Mouse (Mus musculus): ENCODE measurements around the gene Arhgap29. TPM values are rescaled to one million over a fixed set of nuclear protein-coding genes. Genes with fewer than 3 reads are reported as not detected.

Arhgap29 gene
- polyA plus RNA-seq, 1 experiment: 6.2 TPM

GRCm38 (mm10) chr3:121967681-121968476 lies 15.5 kb downstream of the Arhgap29 start:
- Histone ChIP-seq H3K36me3 (ENCODE audit: control insufficient read depth, insufficient read depth, low read length) (no peaks in the 10 kb centered on the region), H3K4me3 (ENCODE audit: extremely low read depth, insufficient read depth, insufficient read length) (peak overlapping the region; percentile 65), H3K4me1 (ENCODE audit: control insufficient read depth, insufficient read depth, insufficient read length) (no peaks in the 10 kb centered on the region), H3K27me3 (ENCODE audit: control insufficient read depth, insufficient read depth, low read length) (no peaks in the 10 kb centered on the region; the same call in 1 of the 2 replicates), H3K27ac (ENCODE audit: insufficient read depth, low read length) (no peak overlapping the region)
- peak; percentile 40 to 66 for DNase-seq (ENCODE audit: low read depth in 1 of 2, low spot score in 2 of 2)
- TF ChIP-seq POLR2A (IDR thresholded peaks at IDR 0.05; ENCODE audit: low read depth, low read length) (peak; percentile 30; the same call in 1 of the 2 replicates), CTCF (IDR thresholded peaks at IDR 0.05; ENCODE audit: extremely low read depth, insufficient read depth, insufficient read length, insufficient replicate concordance) (no peak)
- WGBS: 6% methylated on average over 33 of the region's 33 CpGs

GRCm38 (mm10) chr3:121968621-121969020 lies 16.3 kb downstream of the Arhgap29 start:
- 72% methylated on average over 8 of the region's 8 CpGs for WGBS
- no peaks in the 10 kb centered on the region; the same call in 1 of the 2 replicates for H3K27me3 ChIP-seq (ENCODE audit: control insufficient read depth, insufficient read depth, low read length)
- no peak for DNase-seq (ENCODE audit: low read depth in 1 of 2, low spot score in 2 of 2)
- no peaks in the 10 kb centered on the region for H3K4me1 ChIP-seq (ENCODE audit: control insufficient read depth, insufficient read depth, insufficient read length)
- TF ChIP-seq POLR2A (IDR thresholded peaks at IDR 0.05; ENCODE audit: low read depth, low read length): no peak
- no peak for TF ChIP-seq CTCF (IDR thresholded peaks at IDR 0.05; ENCODE audit: extremely low read depth, insufficient read depth, insufficient read length, insufficient replicate concordance)
- H3K4me3 ChIP-seq (ENCODE audit: extremely low read depth, insufficient read depth, insufficient read length): no peak overlapping the region
- no peaks in the 10 kb centered on the region for H3K36me3 ChIP-seq (ENCODE audit: control insufficient read depth, insufficient read depth, low read length)
- H3K27ac ChIP-seq (ENCODE audit: insufficient read depth, low read length): peak overlapping the region; percentile 13; the same call in 1 of the 2 replicates

GRCm38 (mm10) chr3:121969451-121969850 lies 17.1 kb downstream of the Arhgap29 start:
- DNase-seq (ENCODE audit: low read depth in 1 of 2, low spot score in 2 of 2): no peak
- no peak overlapping the region for H3K27ac ChIP-seq (ENCODE audit: insufficient read depth, low read length)
- WGBS: 86% methylated on average over 1 of the region's 1 CpGs
- no peaks in the 10 kb centered on the region; the same call in 1 of the 2 replicates for H3K27me3 ChIP-seq (ENCODE audit: control insufficient read depth, insufficient read depth, low read length)
- no peaks in the 10 kb centered on the region for H3K36me3 ChIP-seq (ENCODE audit: control insufficient read depth, insufficient read depth, low read length)
- H3K4me3 ChIP-seq (ENCODE audit: extremely low read depth, insufficient read depth, insufficient read length): no peak overlapping the region
- no peak for TF ChIP-seq CTCF (IDR thresholded peaks at IDR 0.05; ENCODE audit: extremely low read depth, insufficient read depth, insufficient read length, insufficient replicate concordance)
- no peaks in the 10 kb centered on the region for H3K4me1 ChIP-seq (ENCODE audit: control insufficient read depth, insufficient read depth, insufficient read length)

- WGBS: 83% methylated on average over 5 of the region's 5 CpGs
- Histone ChIP-seq H3K27me3 (ENCODE audit: control insufficient read depth, insufficient read depth, low read length) (no peaks in the 10 kb centered on the region; the same call in 1 of the 2 replicates), H3K27ac (ENCODE audit: insufficient read depth, low read length) (no peak overlapping the region), H3K36me3 (ENCODE audit: control insufficient read depth, insufficient read depth, low read length) (no peaks in the 10 kb centered on the region), H3K4me3 (ENCODE audit: extremely low read depth, insufficient read depth, insufficient read length) (no peak overlapping the region), H3K4me1 (ENCODE audit: control insufficient read depth, insufficient read depth, insufficient read length) (no peaks in the 10 kb centered on the region)
- TF ChIP-seq POLR2A (IDR thresholded peaks at IDR 0.05; ENCODE audit: low read depth, low read length) (no peak), CTCF (IDR thresholded peaks at IDR 0.05; ENCODE audit: extremely low read depth, insufficient read depth, insufficient read length, insufficient replicate concordance) (no peak)
- DNase-seq (ENCODE audit: low read depth in 1 of 2, low spot score in 2 of 2): no peak
Observed at GRCm38 (mm10) chr3:121973761-121974160, 21.4 kb downstream of the Arhgap29 start.

- Histone ChIP-seq H3K4me3 (ENCODE audit: extremely low read depth, insufficient read depth, insufficient read length) (no peak overlapping the region), H3K27ac (ENCODE audit: insufficient read depth, low read length) (no peak overlapping the region), H3K27me3 (ENCODE audit: control insufficient read depth, insufficient read depth, low read length) (no peaks in the 10 kb centered on the region), H3K4me1 (ENCODE audit: control insufficient read depth, insufficient read depth, insufficient read length) (no peaks in the 10 kb centered on the region), H3K36me3 (ENCODE audit: control insufficient read depth, insufficient read depth, low read length) (no peaks in the 10 kb centered on the region)
- DNase-seq (ENCODE audit: low read depth in 1 of 2, low spot score in 2 of 2): no peak
- 88% methylated on average over 3 of the region's 3 CpGs for WGBS
- TF ChIP-seq POLR2A (IDR thresholded peaks at IDR 0.05; ENCODE audit: low read depth, low read length) (no peak), CTCF (IDR thresholded peaks at IDR 0.05; ENCODE audit: extremely low read depth, insufficient read depth, insufficient read length, insufficient replicate concordance) (no peak)
Observed at GRCm38 (mm10) chr3:121975381-121975780, 23.0 kb downstream of the Arhgap29 start.

GRCm38 (mm10) chr3:121981306-121981705 lies 29.0 kb downstream of the Arhgap29 start:
- no peak overlapping the region for H3K4me3 ChIP-seq (ENCODE audit: extremely low read depth, insufficient read depth, insufficient read length)
- DNase-seq (ENCODE audit: low read depth in 1 of 2, low spot score in 2 of 2): no peak
- H3K36me3 ChIP-seq (ENCODE audit: control insufficient read depth, insufficient read depth, low read length): no peaks in the 10 kb centered on the region

GRCm38 (mm10) chr3:121982450-121982849 lies 30.1 kb downstream of the Arhgap29 start:
- Histone ChIP-seq H3K4me3 (ENCODE audit: extremely low read depth, insufficient read depth, insufficient read length) (no peak overlapping the region), H3K4me1 (ENCODE audit: control insufficient read depth, insufficient read depth, insufficient read length) (peaks cover 3% of the 10 kb centered on the region; the same call in 1 of the 2 replicates), H3K27ac (ENCODE audit: insufficient read depth, low read length) (no peak overlapping the region), H3K27me3 (ENCODE audit: control insufficient read depth, insufficient read depth, low read length) (no peaks in the 10 kb centered on the region), H3K36me3 (ENCODE audit: control insufficient read depth, insufficient read depth, low read length) (no peaks in the 10 kb centered on the region)
- TF ChIP-seq CTCF (IDR thresholded peaks at IDR 0.05; ENCODE audit: extremely low read depth, insufficient read depth, insufficient read length, insufficient replicate concordance): no peak
- no peak for TF ChIP-seq POLR2A (IDR thresholded peaks at IDR 0.05; ENCODE audit: low read depth, low read length)
- 13% methylated on average over 4 of the region's 4 CpGs for WGBS
- DNase-seq (ENCODE audit: low read depth in 1 of 2, low spot score in 2 of 2): no peak

More at GRCm38 (mm10) chr3:121981306-121981705, 29.0 kb downstream of the Arhgap29 start:
- Histone ChIP-seq H3K4me1 (ENCODE audit: control insufficient read depth, insufficient read depth, insufficient read length) (peaks cover 3% of the 10 kb centered on the region; the same call in 1 of the 2 replicates), H3K27ac (ENCODE audit: insufficient read depth, low read length) (no peak overlapping the region), H3K27me3 (ENCODE audit: control insufficient read depth, insufficient read depth, low read length) (no peaks in the 10 kb centered on the region)
- WGBS: 88% methylated on average over 4 of the region's 4 CpGs
- TF ChIP-seq POLR2A (IDR thresholded peaks at IDR 0.05; ENCODE audit: low read depth, low read length) (no peak), CTCF (IDR thresholded peaks at IDR 0.05; ENCODE audit: extremely low read depth, insufficient read depth, insufficient read length, insufficient replicate concordance) (no peak)

Data from spleen, adult 2 months (tissue).